In the genomic region with DNA sequence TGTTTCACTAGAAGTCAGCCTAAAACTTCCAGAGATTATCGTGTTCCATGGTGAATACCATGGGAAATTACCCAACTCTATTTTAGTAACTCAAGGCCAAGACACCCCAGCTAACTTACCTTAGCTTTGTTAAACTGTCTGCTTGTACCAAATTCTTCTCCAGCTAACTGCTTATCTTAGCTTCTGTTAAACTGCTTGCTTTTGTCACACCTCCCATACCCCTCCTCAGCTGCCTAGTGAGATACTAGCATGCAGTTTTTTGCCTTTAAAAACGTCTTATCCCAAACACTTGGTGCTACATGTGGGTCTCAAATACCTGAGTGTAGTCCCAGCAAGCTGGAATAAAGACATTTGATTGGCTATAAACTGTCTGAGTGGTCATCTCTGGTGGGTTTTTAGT, we compare ENCODE assay signal across 17 mouse cellular contexts.
"Had no signal": no experiment of that assay in that cellular context is flagged by ENCODE, and none has a peak within 500 bp of the region (broad histone marks: within the 10 kb centered on the region; RNA-seq: fewer than 3 reads in every experiment).

No protein-coding gene starts in this region.

- H3K4me3 ChIP-seq: neural tube, embryonic 12.5 days; neural tube, embryonic 13.5 days; neural tube, embryonic 15.5 days; stomach, embryonic 15.5 days had no signal

- H3K27ac ChIP-seq: neural tube, embryonic 12.5 days; neural tube, embryonic 13.5 days; neural tube, embryonic 15.5 days; stomach, embryonic 15.5 days; stomach, postnatal 0 days had no signal

- H3K9ac ChIP-seq: neural tube, embryonic 12.5 days; neural tube, embryonic 13.5 days; neural tube, embryonic 15.5 days; stomach, embryonic 15.5 days had no signal

- H3K9me3 ChIP-seq: neural tube, embryonic 12.5 days; neural tube, embryonic 13.5 days; neural tube, embryonic 15.5 days; stomach, embryonic 15.5 days had no signal

- H3K27me3 ChIP-seq: neural tube, embryonic 12.5 days; neural tube, embryonic 13.5 days; neural tube, embryonic 15.5 days; stomach, embryonic 15.5 days had no signal

- DNase-seq: retina, postnatal 1 day; right cerebral cortex, adult 18-20 months; right cerebral cortex, postnatal 14 days; right cerebral cortex, postnatal 25 days; right cerebral cortex, postnatal 4 days; spleen, adult 18-20 months; thymus, adult 18-20 months; thymus, adult 2 months; thymus, postnatal 14 days; thymus, postnatal 25 days; thymus, postnatal 36 days; thymus, postnatal 4 days had no signal

- H3K36me3 ChIP-seq: neural tube, embryonic 12.5 days; neural tube, embryonic 13.5 days; neural tube, embryonic 15.5 days; stomach, embryonic 15.5 days had no signal
